Mouse (Mus musculus) embryonic facial prominence, embryonic 13.5 days (tissue): ENCODE results near the gene Klk6. TPM values are rescaled to one million over a fixed set of nuclear protein-coding genes. Genes with fewer than 3 reads are reported as not detected.

Source experiments
- ATAC-seq: fragments of 200-750 bp; cut with Nextera tagmentation; 2 replicates; pipeline ENCODE4 v1.8.0; 2017; ENCODE audit warnings: low read depth; ENCODE audit not compliant: insufficient number of reproducible peaks, insufficient read depth, low FRiP score, low TSS enrichment
- H3K27ac ChIP-seq: fragments of 300-500 bp; sonication (generic); 2 replicates; pipeline ENCODE4 v1.5.1; 2015; ENCODE audit warnings: moderate library complexity, mild to moderate bottlenecking, inconsistent platforms
- H3K27me3 ChIP-seq: fragments of 300-500 bp; sonication (generic); 2 replicates; pipeline ENCODE4 v1.6.1; 2015; ENCODE audit warnings: mild to moderate bottlenecking, inconsistent platforms
- H3K36me3 ChIP-seq: fragments of 300-500 bp; sonication (generic); 2 replicates; pipeline ENCODE4 v1.6.1; 2015; ENCODE audit warnings: mild to moderate bottlenecking, inconsistent platforms
- H3K4me1 ChIP-seq: fragments of 300-500 bp; sonication (generic); 2 replicates; pipeline ENCODE4 v1.6.1; 2015; ENCODE audit warnings: inconsistent platforms
- H3K4me2 ChIP-seq: fragments of 300-500 bp; sonication (generic); 2 replicates; pipeline ENCODE4 v1.6.1; 2015; ENCODE audit warnings: moderate library complexity, mild to moderate bottlenecking, inconsistent platforms
- H3K4me3 ChIP-seq: fragments of 300-500 bp; sonication (generic); 2 replicates; pipeline ENCODE4 v1.5.1; 2015; ENCODE audit warnings: mild to moderate bottlenecking, inconsistent platforms
- H3K9ac ChIP-seq: fragments of 300-500 bp; sonication (generic); 2 replicates; pipeline ENCODE4 v1.6.1; 2015; ENCODE audit warnings: mild to moderate bottlenecking, inconsistent platforms
- H3K9me3 ChIP-seq: fragments of 300-500 bp; sonication (generic); 2 replicates; pipeline ENCODE4 v1.6.1; 2016; ENCODE audit warnings: inconsistent platforms
- WGBS: fragments of 180-500 bp; shearing (Covaris S2); methylation state at CpG from one replicate; pipeline ENCODE4 v1.1.7; 2015; ENCODE audit warnings: mixed read lengths; 5-methylcytosine and 5-hydroxymethylcytosine counted together
- polyA plus RNA-seq: library from polyadenylated mRNA; unstranded; fragments of >200 nt; fragmentation: Nextera tagmentation; extraction: Ambion mirVana; gene quantifications from 2 replicates; pipeline ENCODE4 v1.2.1, GENCODE M21; 2015

The Klk6 gene
- not detected in 2 replicates for polyA plus RNA-seq

DNA sequence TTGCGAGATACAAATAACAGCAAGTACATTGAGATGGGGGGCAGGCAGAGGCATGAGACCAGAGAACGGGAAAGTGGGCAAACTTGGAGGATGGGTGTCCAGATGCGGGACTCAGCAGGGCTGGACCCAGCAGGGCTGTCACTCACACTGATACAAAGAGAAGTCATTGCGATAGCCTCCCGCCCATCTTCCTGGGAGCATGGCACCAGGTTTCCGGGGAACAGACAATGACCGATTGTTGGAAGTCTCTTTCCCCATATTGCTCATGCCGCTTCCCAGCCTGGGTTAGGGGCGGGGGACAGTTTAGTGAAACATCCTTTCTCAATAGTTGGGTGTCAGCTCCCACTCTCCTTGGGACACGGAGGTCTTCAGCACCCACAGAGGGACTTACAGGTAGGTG lies at the start of gene Klk6:
Gene Klk6, plus strand, starts transcription at position 301 of the 400 bp plus-strand sequence.
- Histone ChIP-seq H3K9me3 (no peaks in the 10 kb centered on the region), H3K4me2 (no peak within 1 kb of the TSS), H3K4me3 (no peak within 1 kb of the TSS), H3K27me3 (no peaks in the 10 kb centered on the region), H3K27ac (no peak within 1 kb of the TSS), H3K36me3 (no peaks in the 10 kb centered on the region), H3K9ac (no peak within 1 kb of the TSS), H3K4me1 (no peaks in the 10 kb centered on the region)
- no peak for ATAC-seq
- 47% methylated on average over 10 of the region's 10 CpGs for WGBS

DNA sequence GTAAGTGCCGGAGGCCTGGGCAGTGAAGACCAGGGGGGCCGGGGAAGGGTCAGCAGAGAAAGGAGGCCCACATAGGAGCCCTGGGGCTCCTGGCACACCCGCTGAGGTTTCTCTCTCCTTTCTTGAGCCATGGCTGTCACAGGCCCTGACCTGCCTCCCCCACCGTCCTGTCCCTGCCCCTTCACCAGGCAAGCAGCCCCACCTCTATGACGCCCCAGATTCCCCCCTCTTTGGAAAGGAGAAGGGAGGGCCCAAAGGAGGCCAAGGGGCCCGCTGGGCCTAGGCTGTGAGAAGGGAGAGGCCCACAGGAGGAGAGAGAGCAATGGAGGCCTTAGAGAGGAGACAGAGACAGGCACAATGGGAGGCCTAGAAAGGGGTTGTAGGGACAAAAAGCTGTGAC lies 49.5 kb upstream of the Klk6 start:
- WGBS = 41% methylated on average over 6 of the region's 6 CpGs

DNA sequence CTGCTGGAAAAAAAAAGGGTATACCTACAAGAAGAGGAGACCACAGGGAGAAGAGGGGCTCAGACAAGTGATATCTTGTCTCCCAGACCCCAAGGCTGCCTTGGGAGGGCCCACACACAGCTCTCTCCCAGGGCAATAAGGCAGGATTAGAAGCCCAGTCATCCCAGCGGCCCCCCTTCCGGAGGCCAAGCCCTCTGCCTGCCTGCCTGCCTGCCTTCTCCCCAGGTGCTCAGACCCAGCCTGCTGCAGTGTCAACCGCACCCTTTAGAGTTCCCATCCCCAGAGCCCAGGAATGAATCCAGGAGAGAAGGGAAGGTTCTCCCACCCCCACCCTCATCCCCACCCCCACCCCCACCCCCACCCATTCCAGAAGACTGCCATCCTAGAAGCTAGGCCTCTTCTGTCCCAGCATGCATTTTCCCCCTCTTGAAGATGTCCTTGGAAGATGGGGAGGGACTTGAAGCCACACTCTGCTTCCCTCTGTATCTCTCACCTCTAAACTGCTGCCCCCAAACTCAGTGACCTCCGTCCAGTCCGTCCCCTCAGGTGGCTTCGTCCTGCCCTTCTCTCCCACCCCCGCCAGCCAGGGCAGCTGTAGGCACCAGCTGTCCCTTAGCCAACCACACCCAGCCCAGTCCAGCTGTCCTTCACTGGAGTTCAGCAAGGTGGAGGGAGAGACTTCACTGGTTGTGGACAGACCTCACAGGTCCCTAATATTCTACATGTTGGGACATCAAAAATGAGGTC lies 48.8 kb upstream of the Klk6 start:
- Histone ChIP-seq H3K27ac (peak overlapping the region; percentile 69), H3K4me2 (no peak overlapping the region), H3K27me3 (no peaks in the 10 kb centered on the region), H3K36me3 (no peaks in the 10 kb centered on the region), H3K9ac (no peak overlapping the region), H3K4me3 (no peak overlapping the region), H3K9me3 (no peaks in the 10 kb centered on the region), H3K4me1 (no peaks in the 10 kb centered on the region)
- WGBS = 45% methylated on average over 6 of the region's 7 CpGs
- no peak for ATAC-seq

More for the DNA sequence above, 49.5 kb upstream of the Klk6 start:
- no peak overlapping the region for H3K4me3 ChIP-seq
- H3K9me3 ChIP-seq = no peaks in the 10 kb centered on the region
- H3K4me2 ChIP-seq = no peak overlapping the region
- no peaks in the 10 kb centered on the region for H3K27me3 ChIP-seq
- no peak for ATAC-seq
- H3K4me1 ChIP-seq = no peaks in the 10 kb centered on the region
- H3K27ac ChIP-seq = peak overlapping the region; percentile 69
- no peaks in the 10 kb centered on the region for H3K36me3 ChIP-seq
- no peak overlapping the region; the same call in 1 of the 2 replicates for H3K9ac ChIP-seq

DNA sequence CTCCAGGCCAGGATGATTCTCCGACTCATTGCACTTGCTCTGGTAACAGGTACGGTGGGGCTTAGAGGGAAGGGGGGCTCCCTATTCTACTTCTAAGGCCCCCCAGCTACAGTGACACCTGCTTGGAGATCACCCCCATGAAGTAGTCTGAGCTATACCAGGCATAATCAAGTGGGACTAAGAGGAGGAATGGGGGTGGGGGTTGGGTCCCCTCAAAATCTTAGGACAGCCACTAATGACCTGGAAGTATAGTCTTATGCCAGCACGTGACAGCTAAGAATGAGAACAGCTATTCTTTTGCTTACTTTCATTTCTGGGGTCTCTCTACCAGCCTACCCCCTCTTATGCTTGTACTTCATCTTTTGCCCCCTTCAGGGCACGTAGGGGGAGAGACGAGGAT lies 47.8 kb upstream of the Klk6 start:
- Histone ChIP-seq H3K4me3 (no peak overlapping the region), H3K36me3 (no peaks in the 10 kb centered on the region), H3K4me1 (0 out of 2 replicates have a peak, but pooled peaks cover 6% of the 10 kb centered on the region), H3K27ac (no peak overlapping the region), H3K27me3 (no peaks in the 10 kb centered on the region), H3K9me3 (no peaks in the 10 kb centered on the region), H3K4me2 (no peak overlapping the region), H3K9ac (no peak overlapping the region)
- no peak for ATAC-seq
- WGBS = 78% methylated on average over 5 of the region's 5 CpGs

DNA sequence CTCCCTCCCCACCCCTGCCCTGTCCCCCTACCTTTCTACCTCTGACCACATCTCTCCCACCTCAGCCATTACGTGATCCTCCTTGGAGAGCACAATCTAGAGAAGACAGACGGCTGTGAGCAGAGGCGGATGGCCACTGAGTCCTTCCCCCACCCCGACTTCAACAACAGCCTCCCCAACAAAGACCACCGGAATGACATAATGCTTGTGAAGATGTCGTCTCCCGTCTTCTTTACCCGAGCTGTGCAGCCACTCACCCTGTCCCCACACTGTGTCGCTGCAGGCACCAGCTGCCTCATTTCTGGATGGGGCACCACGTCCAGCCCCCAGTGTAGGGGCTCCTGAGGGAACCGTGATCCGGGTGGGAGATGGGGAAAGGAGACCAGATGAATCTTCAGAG lies 46.9 kb upstream of the Klk6 start:
- Histone ChIP-seq H3K27me3 (no peaks in the 10 kb centered on the region), H3K27ac (no peak overlapping the region), H3K4me2 (no peak overlapping the region), H3K4me3 (no peak overlapping the region), H3K4me1 (peaks cover 9% of the 10 kb centered on the region; the same call in 1 of the 2 replicates), H3K36me3 (no peaks in the 10 kb centered on the region), H3K9ac (no peak overlapping the region), H3K9me3 (no peaks in the 10 kb centered on the region)
- 86% methylated on average over 12 of the region's 12 CpGs for WGBS
- ATAC-seq = no peak

DNA sequence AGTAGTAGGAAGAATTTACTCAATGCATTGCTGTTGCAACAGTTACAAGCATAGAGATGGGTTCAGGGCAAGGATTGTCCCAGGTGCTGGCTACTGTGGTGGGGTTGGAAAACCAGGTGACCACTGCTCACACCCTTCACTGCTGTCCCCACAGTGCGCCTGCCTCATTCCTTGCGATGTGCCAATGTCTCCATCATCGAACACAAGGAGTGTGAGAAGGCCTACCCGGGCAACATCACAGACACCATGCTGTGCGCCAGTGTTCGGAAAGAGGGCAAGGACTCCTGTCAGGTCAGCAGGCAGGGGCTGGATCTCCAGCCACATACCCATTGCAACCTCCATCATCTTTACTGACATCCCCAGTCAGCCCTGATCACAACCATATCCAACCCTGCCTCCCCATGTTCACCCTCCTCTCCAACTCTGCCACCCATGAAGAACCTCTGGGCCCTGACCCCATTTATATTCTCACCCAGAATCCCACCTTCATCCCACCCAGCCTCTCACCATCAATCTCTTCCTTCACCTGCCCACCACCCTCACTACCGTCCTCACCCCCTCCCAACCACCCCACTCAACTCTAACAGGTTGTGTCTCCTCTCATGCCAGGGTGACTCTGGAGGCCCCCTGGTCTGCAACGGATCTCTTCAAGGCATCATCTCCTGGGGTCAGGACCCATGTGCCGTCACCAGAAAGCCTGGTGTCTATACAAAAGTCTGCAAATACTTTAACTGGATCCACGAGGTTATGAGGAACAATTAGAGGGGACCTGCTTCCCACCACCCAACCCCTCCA lies 45.9 kb upstream of the Klk6 start:
- H3K4me3 ChIP-seq = no peak overlapping the region
- H3K27me3 ChIP-seq = peaks cover 8% of the 10 kb centered on the region
- no peaks in the 10 kb centered on the region for H3K36me3 ChIP-seq
- H3K9me3 ChIP-seq = no peaks in the 10 kb centered on the region
- no peak for ATAC-seq
- H3K4me2 ChIP-seq = no peak overlapping the region
- no peak overlapping the region for H3K27ac ChIP-seq
- peaks cover 15% of the 10 kb centered on the region for H3K4me1 ChIP-seq
- H3K9ac ChIP-seq = no peak overlapping the region
- WGBS = 84% methylated on average over 10 of the region's 10 CpGs

DNA sequence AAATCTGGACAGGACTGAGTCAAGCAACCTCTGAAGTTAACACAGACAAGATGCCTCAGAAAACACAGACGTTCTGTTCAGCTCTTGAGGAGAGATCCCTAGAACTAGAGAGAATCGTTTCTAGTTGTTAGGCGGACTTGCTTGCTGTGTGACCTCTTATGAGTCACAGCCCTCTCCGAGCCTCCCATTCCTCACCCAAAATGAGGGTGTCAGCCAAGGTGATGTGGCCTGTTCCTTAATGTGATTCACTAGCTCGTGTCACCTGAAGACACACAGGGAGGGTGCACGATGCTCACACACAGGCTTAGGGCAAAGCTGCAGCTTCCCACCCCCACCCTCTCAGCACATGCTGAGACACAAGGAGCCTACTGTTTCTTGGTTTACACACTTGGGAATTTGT lies 44.1 kb upstream of the Klk6 start:
- no peak overlapping the region for H3K27ac ChIP-seq
- 44% methylated on average over 6 of the region's 6 CpGs for WGBS

DNA sequence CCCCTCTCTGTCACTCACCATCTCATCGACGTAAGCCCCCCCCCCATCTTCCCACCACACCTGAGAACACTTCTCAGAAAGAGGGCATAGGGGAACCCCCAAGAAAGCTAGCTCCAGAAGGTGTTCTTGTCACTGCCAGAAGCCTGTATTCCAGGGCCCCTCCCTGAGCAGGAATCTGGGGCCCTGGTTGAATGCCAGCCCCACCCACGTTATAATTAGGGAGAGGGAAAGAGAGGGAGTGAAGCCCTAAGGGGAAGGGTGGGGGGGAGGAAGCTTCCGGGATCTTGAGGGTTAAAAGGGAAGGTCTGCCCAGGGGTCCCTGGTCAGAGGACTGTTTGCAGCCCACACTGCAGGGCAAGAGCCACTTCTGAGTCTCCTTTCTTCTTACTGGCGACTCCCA lies 43.6 kb upstream of the Klk6 start, which contains the start of gene Klk10:
Gene Klk10, plus strand, starts transcription at position 290 of the 400 bp plus-strand sequence.
- WGBS = 36% methylated on average over 5 of the region's 5 CpGs
- H3K9me3 ChIP-seq = no peaks in the 10 kb centered on the region
- no peak for ATAC-seq
- H3K36me3 ChIP-seq = no peaks in the 10 kb centered on the region
- no peak within 1 kb of the TSS for H3K4me2 ChIP-seq
- no peak within 1 kb of the TSS for H3K9ac ChIP-seq
- H3K4me1 ChIP-seq = peaks cover 15% of the 10 kb centered on the region
- peaks cover 12% of the 10 kb centered on the region for H3K27me3 ChIP-seq
- no peak within 1 kb of the TSS for H3K4me3 ChIP-seq
- H3K27ac ChIP-seq = no peak within 1 kb of the TSS

More for the DNA sequence above, 44.1 kb upstream of the Klk6 start:
- peaks cover 15% of the 10 kb centered on the region for H3K4me1 ChIP-seq
- no peaks in the 10 kb centered on the region for H3K9me3 ChIP-seq
- H3K4me2 ChIP-seq = no peak overlapping the region
- no peak overlapping the region for H3K9ac ChIP-seq
- ATAC-seq = no peak
- H3K27me3 ChIP-seq = peaks cover 12% of the 10 kb centered on the region
- H3K36me3 ChIP-seq = no peaks in the 10 kb centered on the region
- no peak overlapping the region for H3K4me3 ChIP-seq

DNA sequence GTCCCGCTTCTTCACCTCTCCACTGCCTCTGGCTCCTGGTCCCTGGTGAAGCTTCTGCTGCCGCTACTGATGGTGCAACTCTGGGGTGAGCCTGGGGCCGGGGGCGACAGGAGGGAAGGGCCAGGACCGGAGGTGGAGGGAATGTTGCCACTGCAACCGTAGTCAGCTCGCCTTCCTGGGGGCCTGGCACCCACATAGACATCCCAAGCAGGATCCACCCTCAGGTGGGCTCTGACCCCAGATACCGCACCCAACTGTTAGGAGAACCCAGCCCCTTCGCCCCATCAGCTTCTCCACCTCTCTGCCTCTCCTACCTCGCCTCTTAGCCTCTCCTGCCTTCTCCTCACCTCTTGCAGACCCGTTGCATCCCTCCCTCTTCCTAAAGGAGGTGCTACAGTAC lies 42.8 kb upstream of the Klk6 start:
- H3K4me3 ChIP-seq = no peak overlapping the region
- no peaks in the 10 kb centered on the region for H3K36me3 ChIP-seq
- H3K9ac ChIP-seq = no peak overlapping the region
- no peak overlapping the region for H3K27ac ChIP-seq
- WGBS = 85% methylated on average over 11 of the region's 11 CpGs
- H3K9me3 ChIP-seq = no peaks in the 10 kb centered on the region
- no peak overlapping the region for H3K4me2 ChIP-seq
- H3K27me3 ChIP-seq = peaks cover 12% of the 10 kb centered on the region
- H3K4me1 ChIP-seq = peaks cover 15% of the 10 kb centered on the region
- ATAC-seq = no peak

DNA sequence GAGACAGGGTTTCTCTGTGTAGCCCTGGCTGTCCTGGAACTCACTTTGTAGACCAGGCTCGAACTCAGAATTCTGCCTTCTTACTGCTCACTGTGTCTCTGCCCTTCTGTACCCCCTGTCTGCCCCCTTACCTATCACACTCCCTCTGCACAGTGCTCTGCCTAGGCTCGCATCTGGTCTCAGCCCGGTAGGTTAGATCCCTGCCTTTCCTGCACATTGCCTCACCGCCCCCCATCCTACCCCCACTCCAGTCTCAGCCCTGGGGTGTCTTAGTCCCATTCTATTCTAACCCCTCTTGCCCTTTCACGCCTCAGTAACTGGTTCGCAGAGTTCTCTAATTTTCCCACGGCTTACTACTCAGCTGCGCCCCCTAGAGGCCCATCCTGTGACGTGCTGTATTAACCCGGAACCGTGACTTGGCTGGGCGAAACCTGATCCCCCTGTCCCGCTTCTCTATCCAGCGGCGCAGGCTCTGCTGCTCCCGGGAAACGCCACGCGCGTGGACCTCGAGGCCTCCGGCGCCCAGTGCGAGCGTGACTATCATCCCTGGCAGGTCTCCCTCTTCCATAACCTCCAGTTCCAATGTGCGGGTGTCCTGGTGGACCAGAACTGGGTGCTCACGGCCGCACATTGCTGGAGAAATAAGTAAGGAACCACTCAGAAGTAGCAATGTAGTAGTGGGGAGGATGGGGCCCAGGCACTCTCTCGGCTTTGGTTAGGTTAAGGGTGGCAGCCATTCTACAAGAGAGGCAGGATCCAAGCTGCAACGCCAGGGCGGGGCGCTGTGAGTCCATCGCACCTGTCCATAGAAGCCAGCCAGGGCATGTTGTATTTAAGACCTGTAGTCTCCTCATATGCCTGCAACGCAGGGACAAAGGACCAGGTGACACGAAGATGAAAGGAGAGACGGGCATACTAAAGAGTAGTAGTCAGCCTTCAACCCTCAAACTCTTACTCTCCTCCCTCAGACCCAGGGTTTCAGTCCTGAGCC lies 41.7 kb upstream of the Klk6 start:
- peaks cover 12% of the 10 kb centered on the region for H3K27me3 ChIP-seq
- peak overlapping the region; percentile 33 for H3K4me3 ChIP-seq
- peak overlapping the region; percentile 57; the same call in 1 of the 2 replicates for H3K9ac ChIP-seq
- H3K9me3 ChIP-seq = no peaks in the 10 kb centered on the region
- H3K27ac ChIP-seq = no peak overlapping the region
- no peaks in the 10 kb centered on the region for H3K36me3 ChIP-seq
- 0 out of 2 replicates have a peak, but pooled peaks have one; percentile 49 for ATAC-seq
- peak overlapping the region; percentile 65 for H3K4me2 ChIP-seq
- WGBS = 8% methylated on average over 36 of the region's 36 CpGs
- H3K4me1 ChIP-seq = peaks cover 15% of the 10 kb centered on the region

DNA sequence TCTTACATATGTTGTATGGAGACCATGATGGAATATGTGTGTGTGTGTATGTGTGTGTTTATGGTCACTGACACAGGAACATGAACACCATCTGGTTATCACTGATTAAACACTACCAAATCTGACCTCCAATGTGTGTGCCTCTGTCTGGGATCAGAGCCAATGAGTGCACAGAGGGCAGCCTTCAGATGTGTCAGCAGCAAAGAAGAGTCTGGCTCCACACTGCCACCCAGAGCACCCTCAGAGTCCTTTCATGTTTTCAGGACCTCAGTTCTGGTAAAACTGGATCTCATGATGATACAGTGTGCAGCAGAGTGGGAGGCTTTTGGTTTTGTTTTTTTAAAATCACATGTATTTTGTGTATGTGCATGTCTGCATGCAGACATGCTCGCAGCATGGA lies 39.0 kb upstream of the Klk6 start:
- 76% methylated on average over 1 of the region's 1 CpGs for WGBS
- peaks cover 15% of the 10 kb centered on the region for H3K4me1 ChIP-seq
- peaks cover 12% of the 10 kb centered on the region for H3K27me3 ChIP-seq
- H3K4me3 ChIP-seq = no peak overlapping the region
- H3K27ac ChIP-seq = no peak overlapping the region
- no peaks in the 10 kb centered on the region for H3K36me3 ChIP-seq
- H3K9ac ChIP-seq = no peak overlapping the region
- H3K9me3 ChIP-seq = no peaks in the 10 kb centered on the region
- ATAC-seq = no peak
- no peak overlapping the region for H3K4me2 ChIP-seq
